Mouse (Mus musculus) brain, adult 10 weeks (tissue): ENCODE data around the gene Stxbp2. TPM values are rescaled to one million over a fixed set of nuclear protein-coding genes. Genes with fewer than 3 reads are reported as not detected.

ENCODE experiments used
- polyA plus RNA-seq: library from polyadenylated mRNA; stranded (reverse); fragments of 350-450 nt; fragmentation: Illumina TruSeq; extraction: RNeasy Lipid Tissue Mini Kit (QIAGEN cat#74804); gene quantifications from one replicate; pipeline ENCODE4 v1.2.3, GENCODE M21; 2015; ENCODE audit warnings: low read depth, low replicate concordance

Stxbp2 gene
- 87.8 TPM for polyA plus RNA-seq

DNA sequence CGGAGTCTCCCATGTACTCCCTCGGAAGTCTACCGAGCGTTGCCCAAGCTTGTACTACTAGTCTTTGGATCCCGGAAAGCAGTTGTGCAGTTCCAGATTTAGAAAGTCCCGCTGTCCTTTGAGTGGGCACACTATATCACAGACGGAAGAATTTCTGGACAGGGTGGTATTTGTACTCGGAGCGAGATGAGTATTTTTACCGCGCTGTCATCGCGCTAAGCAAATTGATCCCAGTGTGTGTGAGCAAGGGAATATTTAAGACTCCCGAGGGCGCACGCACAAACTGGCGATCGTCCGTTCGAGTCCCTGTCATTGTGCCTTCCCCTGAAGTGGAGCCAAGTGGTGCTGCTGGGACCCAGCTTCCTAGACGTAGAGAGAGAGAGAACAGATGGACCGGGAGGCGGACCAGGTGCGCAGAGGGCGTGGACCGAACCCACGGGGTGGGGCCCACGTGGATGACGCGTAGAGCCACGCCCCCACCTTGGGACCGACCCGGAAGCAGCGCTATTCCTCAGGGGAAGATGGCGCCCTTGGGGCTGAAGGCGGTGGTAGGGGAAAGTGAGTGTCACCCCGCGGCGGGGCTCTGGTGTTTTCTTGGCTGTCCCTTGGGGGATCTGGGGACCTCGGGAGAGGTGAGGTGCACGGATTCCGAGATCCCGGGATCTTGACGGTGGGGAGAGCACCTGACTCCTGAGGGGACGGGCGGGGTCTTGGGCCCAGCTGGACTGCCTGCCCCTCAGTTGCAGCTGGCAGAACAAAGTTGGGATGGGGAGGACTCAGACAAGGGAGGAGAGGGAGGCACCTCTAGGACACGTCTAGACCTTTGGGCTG, at the start of gene Stxbp2:
Stxbp2 (plus strand) TSS at position 309 of the 831 bp plus-strand sequence.

DNA sequence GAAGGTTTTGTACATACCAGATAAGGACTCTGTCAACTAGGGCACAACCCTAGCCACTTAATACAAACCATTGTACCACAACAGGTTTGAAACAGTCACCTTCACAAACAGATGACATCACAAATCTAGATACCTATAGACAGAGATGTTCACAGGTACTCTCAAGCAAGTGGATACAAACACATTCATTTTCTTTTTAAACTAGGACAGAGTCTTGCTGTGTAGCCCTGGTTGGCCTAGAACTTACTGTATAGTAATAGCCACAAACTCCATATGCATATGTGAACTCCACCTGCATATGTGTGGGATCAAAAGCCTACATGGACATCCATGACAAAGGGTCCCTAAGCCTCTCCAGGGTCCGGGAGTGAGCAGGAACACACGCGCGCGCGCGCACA, 43.8 kb upstream of the Stxbp2 start, which contains the start of gene Camsap3:
Camsap3 (plus strand) TSS at position 301 of the 398 bp plus-strand sequence.

DNA sequence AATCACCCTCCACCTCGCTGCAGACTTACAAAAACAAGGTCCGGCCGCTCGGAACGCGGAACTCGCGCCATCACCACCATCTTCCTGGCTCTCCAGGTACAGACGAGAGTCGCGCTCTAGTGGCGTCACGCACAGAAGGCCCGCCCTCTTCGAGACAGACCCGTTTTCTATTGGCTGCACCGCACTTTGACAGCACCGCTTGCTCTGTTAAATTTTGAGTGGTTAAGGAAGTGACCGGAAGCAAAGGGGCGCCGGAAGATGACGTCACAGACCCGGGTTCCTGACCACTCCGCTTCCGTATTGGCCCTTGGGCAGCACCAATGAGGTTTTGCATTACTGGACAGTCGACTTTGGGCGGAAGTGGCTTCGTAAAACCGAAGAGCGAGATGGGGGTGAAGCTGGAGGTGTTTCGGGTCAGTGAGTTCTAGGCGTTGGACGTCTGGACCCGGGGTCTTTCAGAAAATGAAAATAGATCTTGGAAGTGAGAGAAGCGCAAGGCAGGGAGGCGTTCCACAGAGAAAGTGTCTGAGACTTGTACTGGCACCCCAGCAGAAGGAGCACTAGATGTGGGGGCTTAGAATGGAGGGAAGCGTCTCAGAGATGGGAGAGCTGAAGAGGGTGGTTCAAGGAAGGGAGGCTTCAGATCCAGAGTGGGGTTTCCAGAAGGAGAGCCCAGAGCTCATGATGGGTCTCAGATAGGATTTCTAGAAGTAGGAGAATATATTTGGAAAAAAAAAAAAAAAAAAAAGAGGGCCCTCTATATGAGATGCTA, 9.4 kb upstream of the Stxbp2 start, which contains the start of the genes Xab2 and Pet100:
Xab2 (minus strand) TSS at position 118 of the 772 bp plus-strand sequence.
Pet100 (plus strand) TSS at position 350 of the 772 bp plus-strand sequence.

DNA sequence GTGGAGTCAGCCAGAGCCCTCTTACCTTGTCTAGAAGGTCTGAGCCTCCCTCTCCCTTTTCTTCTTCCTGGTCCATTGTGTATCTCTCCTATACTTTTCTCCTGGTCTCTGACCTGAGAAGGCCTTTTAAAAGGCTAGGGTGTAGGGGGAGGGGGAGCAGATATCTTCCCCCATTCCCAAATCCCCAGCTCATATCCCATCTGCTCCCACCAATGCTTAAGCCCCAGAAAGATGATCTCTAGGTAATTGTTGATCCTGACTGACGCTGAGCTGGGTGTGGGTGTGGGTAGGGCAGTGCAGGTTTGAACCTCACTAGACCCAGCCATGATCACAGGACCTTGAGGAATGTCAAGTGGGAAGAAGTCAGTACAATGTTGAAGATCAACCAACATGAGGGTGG, 5.3 kb upstream of the Stxbp2 start, which contains the start of gene Pcp2:
Pcp2 (minus strand) TSS at position 101 of the 400 bp plus-strand sequence.

DNA sequence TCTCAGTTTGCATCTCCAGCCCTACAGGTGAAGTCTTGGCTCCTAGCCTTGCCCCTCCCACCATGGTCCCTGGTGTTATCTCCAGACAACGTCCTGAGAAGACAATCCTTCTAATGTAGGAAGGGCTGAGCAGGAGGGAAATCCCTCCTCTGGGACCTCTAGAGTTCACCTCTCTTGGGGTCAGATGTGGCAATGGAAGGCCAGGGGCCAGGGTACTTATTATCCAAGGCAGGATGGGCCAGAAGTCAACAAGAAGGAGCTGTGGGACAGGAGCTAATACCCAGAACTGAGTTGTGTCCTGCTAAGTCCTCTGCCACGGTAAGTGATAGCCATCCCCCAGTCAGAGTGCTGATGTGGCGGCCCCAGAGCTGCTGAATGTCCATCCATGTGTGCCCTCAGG, 24.8 kb downstream of the Stxbp2 start, which contains the start of gene Retn:
Retn (plus strand) TSS at position 245 of the 400 bp plus-strand sequence.

DNA sequence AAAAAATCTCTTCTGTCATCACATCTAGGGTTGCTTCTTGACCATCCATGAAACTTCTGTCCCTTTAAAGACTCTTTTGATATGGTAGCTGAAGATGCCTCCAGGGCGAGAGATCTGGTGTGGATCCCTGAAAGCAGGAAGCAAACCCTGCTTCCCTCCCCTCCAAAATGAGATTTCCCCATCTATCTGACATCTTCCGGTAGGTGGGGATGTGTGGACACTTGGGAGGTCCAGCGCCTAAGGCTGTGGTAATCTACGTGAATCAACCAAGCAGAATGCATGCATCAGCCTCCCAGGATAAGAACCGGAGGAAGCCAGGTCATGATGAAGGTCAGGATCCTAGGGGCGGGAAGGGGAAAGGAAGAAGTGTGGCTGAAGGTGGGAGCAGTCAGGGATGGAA, 34.8 kb downstream of the Stxbp2 start, which contains the start of gene Mcemp1:
Mcemp1 (plus strand) TSS at position 248 of the 400 bp plus-strand sequence.

DNA sequence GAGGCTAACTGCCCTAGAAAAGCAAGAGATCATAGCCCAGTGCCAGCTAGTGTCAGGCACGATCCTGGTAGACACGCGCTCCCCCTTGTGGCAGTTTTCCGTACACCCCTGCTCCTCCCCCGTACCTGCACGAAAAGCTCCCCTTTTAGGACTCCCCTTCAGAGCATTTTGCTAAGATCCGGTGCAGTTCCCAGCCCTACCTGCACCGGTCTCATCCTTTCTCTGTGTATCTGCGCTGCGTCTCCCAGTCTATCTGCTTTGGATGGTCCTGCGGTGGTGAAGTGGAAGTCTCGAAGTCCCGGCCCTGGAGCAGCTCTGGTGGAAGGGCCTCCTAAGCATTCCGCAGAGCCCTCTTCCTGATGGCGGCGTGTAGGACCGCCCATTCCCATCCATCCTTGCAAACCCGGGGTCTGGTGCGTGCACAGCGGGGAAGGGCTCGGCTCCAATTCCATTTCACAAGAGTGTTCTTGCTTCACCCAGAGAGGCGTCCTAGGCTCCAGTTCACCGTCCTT, 41.3 kb downstream of the Stxbp2 start, which contains the start of gene Fcor:
Fcor (minus strand) TSS at position 383 of the 512 bp plus-strand sequence.

DNA sequence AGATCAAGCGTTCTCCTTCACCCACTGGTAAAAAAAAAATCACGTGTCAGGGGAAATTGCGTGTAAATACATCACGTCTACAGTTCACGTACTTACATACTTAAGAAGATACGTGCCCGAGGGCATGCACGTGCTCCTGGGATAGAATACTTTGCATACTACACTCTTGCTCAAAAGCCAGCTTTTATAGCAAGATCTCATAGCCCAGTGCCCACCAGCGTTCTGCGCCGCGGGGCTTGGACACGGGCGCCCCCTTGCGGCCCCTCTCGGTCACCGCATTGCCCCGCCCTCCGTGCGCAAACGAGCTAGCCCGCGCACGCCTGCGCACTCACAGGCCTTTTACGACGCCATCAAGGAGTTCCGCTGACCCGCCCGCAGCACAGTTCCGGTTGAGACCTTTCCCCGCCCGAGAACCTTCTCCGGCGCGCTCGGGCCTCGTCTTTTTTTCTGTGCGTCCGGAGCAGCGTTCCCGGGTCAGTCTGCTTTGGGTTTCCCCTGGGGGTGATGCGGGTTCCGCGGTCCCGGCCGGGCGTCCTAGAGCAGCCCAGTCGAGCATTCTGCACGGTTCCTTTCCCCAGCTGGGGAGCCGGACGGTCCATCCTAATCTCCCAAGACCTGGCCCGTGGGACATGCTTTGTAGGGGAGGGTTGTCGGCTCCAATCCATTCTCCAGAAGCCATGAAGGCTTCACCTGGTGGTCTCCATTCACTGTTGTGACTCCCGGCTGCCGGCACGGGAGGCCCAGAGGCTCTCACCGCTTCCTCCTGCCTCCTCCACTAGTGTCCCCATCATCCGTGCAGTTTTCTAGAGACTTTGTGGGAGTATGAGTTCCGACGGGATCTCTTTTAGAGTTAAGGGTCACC, 45.6 kb downstream of the Stxbp2 start, which contains the start of gene Trappc5:
Trappc5 (plus strand) TSS at position 169 of the 862 bp plus-strand sequence.

Other genes starting within 250 kb of the Stxbp2 start
- 24.5 TPM for gene Arhgef18, start 237.9 kb upstream of the Stxbp2 start, polyA plus RNA-seq
- 1.0 TPM for gene Pex11g, start 163.3 kb upstream of the Stxbp2 start, polyA plus RNA-seq
- not detected for gene Tex45, start 160.1 kb upstream of the Stxbp2 start, polyA plus RNA-seq
- gene Zfp358, start 137.8 kb upstream of the Stxbp2 start, polyA plus RNA-seq: 24.3 TPM
- 89.1 TPM for gene Mcoln1, start 130.5 kb upstream of the Stxbp2 start, polyA plus RNA-seq
- 48.2 TPM for gene Pnpla6, start 115.6 kb upstream of the Stxbp2 start, polyA plus RNA-seq
- gene C330021F23Rik, start 63.0 kb upstream of the Stxbp2 start, polyA plus RNA-seq: not detected
- 25.7 TPM for gene Camsap3, start 43.7 kb upstream of the Stxbp2 start, polyA plus RNA-seq
- 31.6 TPM for gene Xab2, start 9.6 kb upstream of the Stxbp2 start, polyA plus RNA-seq
- gene Pet100, start 9.4 kb upstream of the Stxbp2 start, polyA plus RNA-seq: 90.1 TPM
- gene Pcp2, start 5.4 kb upstream of the Stxbp2 start, polyA plus RNA-seq: not detected
- gene Retn, start 24.8 kb downstream of the Stxbp2 start, polyA plus RNA-seq: 1.5 TPM
- 0.40 TPM for gene Mcemp1, start 34.8 kb downstream of the Stxbp2 start, polyA plus RNA-seq
- 28.4 TPM for gene Fcor, start 41.4 kb downstream of the Stxbp2 start, polyA plus RNA-seq
- gene Trappc5, start 45.3 kb downstream of the Stxbp2 start, polyA plus RNA-seq: 33.1 TPM
- gene Fcer2a, start 63.2 kb downstream of the Stxbp2 start, polyA plus RNA-seq: not detected
- not detected for gene Clec4g, start 89.7 kb downstream of the Stxbp2 start, polyA plus RNA-seq
- gene Cd209a, start 118.0 kb downstream of the Stxbp2 start, polyA plus RNA-seq: 0.59 TPM
- gene Cd209e, start 223.4 kb downstream of the Stxbp2 start, polyA plus RNA-seq: not detected
- not detected for gene Cd209d, start 247.6 kb downstream of the Stxbp2 start, polyA plus RNA-seq